Mouse (Mus musculus) hindbrain, embryonic 15.5 days (tissue): Measurements from ENCODE around the gene Hspb7. TPM values are rescaled to one million over a fixed set of nuclear protein-coding genes. Genes with fewer than 3 reads are reported as not detected.
A peak's percentile ranks its signal among the peaks of the same experiment; 100 is the strongest.

Experiments
- ATAC-seq: fragments of 200-750 bp; cut with Nextera tagmentation; 2 replicates; pipeline ENCODE4 v1.8.0; 2017; ENCODE audit warnings: low read depth, moderate number of reproducible peaks, moderate TSS enrichment; ENCODE audit not compliant: low FRiP score
- H3K27ac ChIP-seq: fragments of 300-500 bp; sonication (generic); replicated peaks from 2 replicates; pipeline ENCODE4 v1.5.1; 2015; ENCODE audit warnings: mild to moderate bottlenecking, inconsistent platforms
- H3K27me3 ChIP-seq: fragments of 300-500 bp; sonication (generic); 2 replicates; pipeline ENCODE4 v1.6.1; 2015; ENCODE audit warnings: control low read depth, inconsistent platforms
- H3K36me3 ChIP-seq: fragments of 300-500 bp; sonication (generic); 2 replicates; pipeline ENCODE4 v1.6.1; 2015; ENCODE audit warnings: control low read depth, inconsistent platforms
- H3K4me1 ChIP-seq: fragments of 300-500 bp; sonication (generic); replicated peaks from 2 replicates; pipeline ENCODE4 v1.6.1; 2015; ENCODE audit warnings: control low read depth, inconsistent platforms
- H3K4me2 ChIP-seq: fragments of 300-500 bp; sonication (generic); 2 replicates; pipeline ENCODE4 v1.6.1; 2015; ENCODE audit warnings: moderate library complexity, mild to moderate bottlenecking, inconsistent platforms
- H3K4me3 ChIP-seq: fragments of 300-500 bp; sonication (generic); 2 replicates; pipeline ENCODE4 v1.5.1; 2015; ENCODE audit warnings: mild to moderate bottlenecking, inconsistent platforms
- H3K9ac ChIP-seq: fragments of 300-500 bp; sonication (generic); 2 replicates; pipeline ENCODE4 v1.6.1; 2015; ENCODE audit warnings: inconsistent platforms
- H3K9me3 ChIP-seq: fragments of 300-500 bp; sonication (generic); 2 replicates; pipeline ENCODE4 v1.6.1; 2016; ENCODE audit warnings: control low read depth, inconsistent platforms
- WGBS: fragments of 180-500 bp; shearing (Covaris S2); methylation state at CpG from one replicate; pipeline ENCODE4 v1.1.7; 2015; 5-methylcytosine and 5-hydroxymethylcytosine counted together
- polyA plus RNA-seq: library from polyadenylated mRNA; unstranded; fragments of >200 nt; fragmentation: Nextera tagmentation; extraction: Ambion mirVana; gene quantifications from 2 replicates; pipeline ENCODE4 v1.2.1, GENCODE M21; 2015

Hspb7 gene
- polyA plus RNA-seq, 1 experiment from 2014 or later, result not detected

- H3K4me3 ChIP-seq, result no peak overlapping the region
- no peaks in the 10 kb centered on the region for H3K27me3 ChIP-seq
- H3K9ac ChIP-seq, result no peak overlapping the region
- H3K9me3 ChIP-seq, result no peaks in the 10 kb centered on the region
- H3K36me3 ChIP-seq, result peaks cover 15% of the 10 kb centered on the region; the same call in 1 of the 2 replicates
- no peak for ATAC-seq
- H3K4me2 ChIP-seq, result no peak overlapping the region
- peaks cover 18% of the 10 kb centered on the region for H3K4me1 ChIP-seq
- WGBS, result 92% methylated on average over 14 of the region's 14 CpGs
- no peak overlapping the region for H3K27ac ChIP-seq
Observed at GRCm38 (mm10) chr4:141456193-141456938, 35.8 kb downstream of the Hspb7 start.

- no peaks in the 10 kb centered on the region for H3K9me3 ChIP-seq
- 10% methylated on average over 7 of the region's 7 CpGs for WGBS
- no peak overlapping the region for H3K4me3 ChIP-seq
- peaks cover 4% of the 10 kb centered on the region for H3K36me3 ChIP-seq
- no peaks in the 10 kb centered on the region for H3K27me3 ChIP-seq
- 0 out of 2 replicates have a peak overlapping the region, but pooled peaks have one; percentile 21 for H3K27ac ChIP-seq
- H3K4me1 ChIP-seq, result peaks cover 19% of the 10 kb centered on the region
- no peak overlapping the region for H3K9ac ChIP-seq
- no peak for ATAC-seq
- H3K4me2 ChIP-seq, result no peak overlapping the region
Observed at GRCm38 (mm10) chr4:141458236-141458635, 37.7 kb downstream of the Hspb7 start.

- 60% methylated on average over 3 of the region's 3 CpGs for WGBS
- H3K27me3 ChIP-seq, result no peaks in the 10 kb centered on the region
- H3K4me1 ChIP-seq, result peaks cover 19% of the 10 kb centered on the region
- ATAC-seq, result no peak
- H3K27ac ChIP-seq, result no peak overlapping the region
- no peak overlapping the region for H3K9ac ChIP-seq
- peaks cover 11% of the 10 kb centered on the region for H3K36me3 ChIP-seq
- H3K4me2 ChIP-seq, result no peak overlapping the region
- H3K9me3 ChIP-seq, result no peaks in the 10 kb centered on the region
- H3K4me3 ChIP-seq, result no peak overlapping the region
Observed at GRCm38 (mm10) chr4:141458888-141459287, 38.3 kb downstream of the Hspb7 start.

- H3K27ac ChIP-seq, result no peak overlapping the region
- H3K4me2 ChIP-seq, result no peak overlapping the region
- peaks cover 19% of the 10 kb centered on the region for H3K36me3 ChIP-seq
- no peak overlapping the region for H3K4me3 ChIP-seq
- WGBS, result 86% methylated on average over 9 of the region's 9 CpGs
- no peak for ATAC-seq
- no peak overlapping the region for H3K9ac ChIP-seq
- peaks cover 16% of the 10 kb centered on the region for H3K4me1 ChIP-seq
- no peaks in the 10 kb centered on the region for H3K9me3 ChIP-seq
- H3K27me3 ChIP-seq, result no peaks in the 10 kb centered on the region
Observed at GRCm38 (mm10) chr4:141459766-141460165, 39.2 kb downstream of the Hspb7 start.

- Histone ChIP-seq H3K4me2 (no peak overlapping the region), H3K27ac (no peak overlapping the region), H3K36me3 (peaks cover 26% of the 10 kb centered on the region), H3K4me1 (peaks cover 16% of the 10 kb centered on the region), H3K9ac (no peak overlapping the region), H3K27me3 (no peaks in the 10 kb centered on the region), H3K9me3 (no peaks in the 10 kb centered on the region), H3K4me3 (no peak overlapping the region)
- WGBS, result 92% methylated on average over 4 of the region's 4 CpGs
- ATAC-seq, result no peak
Observed at GRCm38 (mm10) chr4:141460481-141460880, 39.9 kb downstream of the Hspb7 start.

- no peak for ATAC-seq
- H3K4me3 ChIP-seq, result no peak overlapping the region
- H3K27ac ChIP-seq, result no peak overlapping the region
- no peak overlapping the region for H3K4me2 ChIP-seq
- H3K36me3 ChIP-seq, result peaks cover 33% of the 10 kb centered on the region
- 36% methylated on average over 12 of the region's 12 CpGs for WGBS
- H3K9ac ChIP-seq, result no peak overlapping the region
- no peaks in the 10 kb centered on the region for H3K9me3 ChIP-seq
- H3K27me3 ChIP-seq, result no peaks in the 10 kb centered on the region
- H3K4me1 ChIP-seq, result peaks cover 16% of the 10 kb centered on the region
Observed at GRCm38 (mm10) chr4:141461088-141461487, 40.5 kb downstream of the Hspb7 start.

- H3K4me3 ChIP-seq, result no peak overlapping the region
- H3K9me3 ChIP-seq, result no peaks in the 10 kb centered on the region
- no peak overlapping the region for H3K9ac ChIP-seq
- no peak overlapping the region for H3K4me2 ChIP-seq
- H3K27ac ChIP-seq, result no peak overlapping the region
- 86% methylated on average over 12 of the region's 12 CpGs for WGBS
- H3K36me3 ChIP-seq, result peaks cover 37% of the 10 kb centered on the region
- H3K4me1 ChIP-seq, result peaks cover 16% of the 10 kb centered on the region
- ATAC-seq, result no peak
- no peaks in the 10 kb centered on the region for H3K27me3 ChIP-seq
Observed at GRCm38 (mm10) chr4:141461576-141461975, 41.0 kb downstream of the Hspb7 start.

- ATAC-seq, result no peak
- 82% methylated on average over 14 of the region's 14 CpGs for WGBS
Observed at GRCm38 (mm10) chr4:141463472-141463871, 42.9 kb downstream of the Hspb7 start.

GRCm38 (mm10) chr4:141464722-141465121, 44.1 kb downstream of the Hspb7 start:
- peaks cover 65% of the 10 kb centered on the region for H3K36me3 ChIP-seq
- H3K4me3 ChIP-seq, result no peak overlapping the region
- H3K4me1 ChIP-seq, result peaks cover 6% of the 10 kb centered on the region; the same call in 1 of the 2 replicates
- no peaks in the 10 kb centered on the region for H3K9me3 ChIP-seq
- H3K4me2 ChIP-seq, result no peak overlapping the region
- 82% methylated on average over 16 of the region's 16 CpGs for WGBS
- no peak overlapping the region for H3K9ac ChIP-seq
- no peak overlapping the region for H3K27ac ChIP-seq
- no peak for ATAC-seq
- no peaks in the 10 kb centered on the region for H3K27me3 ChIP-seq

More at GRCm38 (mm10) chr4:141463472-141463871, 42.9 kb downstream of the Hspb7 start:
- peaks cover 10% of the 10 kb centered on the region for H3K4me1 ChIP-seq
- no peak overlapping the region for H3K9ac ChIP-seq
- no peaks in the 10 kb centered on the region for H3K9me3 ChIP-seq
- H3K4me2 ChIP-seq, result no peak overlapping the region
- H3K4me3 ChIP-seq, result no peak overlapping the region
- H3K27me3 ChIP-seq, result no peaks in the 10 kb centered on the region
- no peak overlapping the region for H3K27ac ChIP-seq
- peaks cover 53% of the 10 kb centered on the region for H3K36me3 ChIP-seq

- H3K9ac ChIP-seq, result no peak overlapping the region
- no peak overlapping the region for H3K27ac ChIP-seq
- H3K4me3 ChIP-seq, result no peak overlapping the region
- no peaks in the 10 kb centered on the region for H3K27me3 ChIP-seq
- 84% methylated on average over 34 of the region's 34 CpGs for WGBS
- H3K36me3 ChIP-seq, result peaks cover 68% of the 10 kb centered on the region
- no peak overlapping the region for H3K4me2 ChIP-seq
- H3K9me3 ChIP-seq, result no peaks in the 10 kb centered on the region
- no peak for ATAC-seq
- H3K4me1 ChIP-seq, result peaks cover 6% of the 10 kb centered on the region; the same call in 1 of the 2 replicates
Observed at GRCm38 (mm10) chr4:141465512-141466288, 45.1 kb downstream of the Hspb7 start.

GRCm38 (mm10) chr4:141466289-141466795, 45.8 kb downstream of the Hspb7 start:
- H3K4me3 ChIP-seq, result no peak overlapping the region
- 87% methylated on average over 16 of the region's 16 CpGs for WGBS
- no peaks in the 10 kb centered on the region for H3K27me3 ChIP-seq
- H3K27ac ChIP-seq, result no peak overlapping the region
- H3K4me2 ChIP-seq, result no peak overlapping the region
- H3K9ac ChIP-seq, result no peak overlapping the region
- H3K36me3 ChIP-seq, result peaks cover 75% of the 10 kb centered on the region
- no peaks in the 10 kb centered on the region for H3K9me3 ChIP-seq
- peaks cover 1% of the 10 kb centered on the region; the same call in 1 of the 2 replicates for H3K4me1 ChIP-seq
- no peak for ATAC-seq
